Mouse (Mus musculus) MEL (cell line): ENCODE results near the gene Tnnc2. TPM values are rescaled to one million over a fixed set of nuclear protein-coding genes. Genes with fewer than 3 reads are reported as not detected.

ENCODE experiments used
- DNase-seq: peaks from one replicate; pipeline ENCODE4 v3.0.0; 2011; ENCODE audit warnings: low read depth, low spot score
- H3K27ac ChIP-seq: 2 replicates; pipeline ENCODE4 v1.5.1; 2012; ENCODE audit warnings: low read depth, mild to moderate bottlenecking, control low read depth, low read length, moderate library complexity; ENCODE audit not compliant: control insufficient read depth
- H3K27me3 ChIP-seq, 2 experiments: fragments of 150-350 bp in 1 of 2; sonication (generic) in 1 of 2; 2 replicates each; pipeline ENCODE4 v1.6.1; 2012; ENCODE audit warnings: low read length in 2 of 2, mild to moderate bottlenecking in 2 of 2, improper control_type of control experiment in 1 of 2, moderate library complexity in 1 of 2; ENCODE audit not compliant: insufficient read depth in 2 of 2, control insufficient read depth in 1 of 2
- H3K36me3 ChIP-seq, 2 experiments: 2 replicates each; pipeline ENCODE4 v1.6.1; 2012 to 2014; ENCODE audit warnings: low read length in 2 of 2, improper control_type of control experiment in 1 of 2, inconsistent platforms in 1 of 2, mild to moderate bottlenecking in 1 of 2; ENCODE audit not compliant: insufficient read depth in 2 of 2, control insufficient read depth in 1 of 2
- H3K4me1 ChIP-seq, 2 experiments: fragments of 150-350 bp in 1 of 2; sonication (generic) in 1 of 2; 2 replicates each; pipeline ENCODE4 v1.6.1; 2012; ENCODE audit warnings: low read length in 2 of 2, improper control_type of control experiment in 1 of 2, mild to moderate bottlenecking in 1 of 2; ENCODE audit not compliant: insufficient read depth in 2 of 2, control insufficient read depth in 1 of 2
- H3K4me3 ChIP-seq, 2 experiments: fragments of 150-350 bp in 1 of 2; sonication (generic) in 1 of 2; 2 replicates each; pipeline ENCODE4 v1.5.1; 2012; ENCODE audit warnings: low read depth in 2 of 2, low read length in 2 of 2, mild to moderate bottlenecking in 2 of 2, moderate library complexity in 2 of 2, control low read depth in 1 of 2, improper control_type of control experiment in 1 of 2; ENCODE audit not compliant: control insufficient read depth in 1 of 2, insufficient read depth in 1 of 2
- H3K79me2 ChIP-seq: 2 replicates; pipeline ENCODE4 v1.6.1; 2012; ENCODE audit warnings: mild to moderate bottlenecking, low read length, moderate library complexity; ENCODE audit not compliant: control insufficient read depth, poor library complexity, insufficient read depth
- H3K9ac ChIP-seq: 2 replicates; pipeline ENCODE4 v1.6.1; 2012; ENCODE audit warnings: low read depth, mild to moderate bottlenecking, control low read depth, low read length, moderate library complexity; ENCODE audit not compliant: control insufficient read depth, poor library complexity, severe bottlenecking
- H3K9me3 ChIP-seq: fragments of 150-350 bp; sonication (generic); replicated peaks from 2 replicates; pipeline ENCODE4 v1.6.1; 2012; ENCODE audit warnings: mild to moderate bottlenecking, low read length, improper control_type of control experiment, moderate library complexity; ENCODE audit not compliant: insufficient read depth
- BHLHE40 ChIP-seq: IDR thresholded peaks from 2 replicates; pipeline ENCODE4 v1.6.1; 2012; ENCODE audit warnings: low read depth, mild to moderate bottlenecking, inconsistent platforms, low read length, improper control_type of control experiment, borderline replicate concordance
- CHD1 ChIP-seq: IDR thresholded peaks from 2 replicates; pipeline ENCODE4 v1.6.1; 2012; ENCODE audit warnings: low read depth, mild to moderate bottlenecking, inconsistent platforms, low read length, improper control_type of control experiment
- CHD2 ChIP-seq: IDR thresholded peaks from 2 replicates; pipeline ENCODE4 v1.6.1; 2011; ENCODE audit warnings: low read length, improper control_type of control experiment
- CTCF ChIP-seq, 3 experiments: IDR thresholded peaks in 2 of 3; conservative IDR thresholded peaks in 1 of 3; 2 replicates each; pipeline ENCODE4 v1.5.1; 2011 to 2012; ENCODE audit warnings: low read length in 3 of 3, low read depth in 2 of 3, mild to moderate bottlenecking in 2 of 3, improper control_type of control experiment in 1 of 3, inconsistent platforms in 1 of 3, mixed read lengths in 1 of 3, moderate library complexity in 1 of 3; ENCODE audit not compliant: control insufficient read depth in 1 of 3, insufficient read depth in 1 of 3, poor library complexity in 1 of 3, severe bottlenecking in 1 of 3
- ELF1 ChIP-seq: IDR thresholded peaks from 2 replicates; pipeline ENCODE4 v1.6.1; 2014; ENCODE audit warnings: low read depth, mild to moderate bottlenecking, inconsistent platforms, low read length, improper control_type of control experiment, moderate library complexity
- ETS1 ChIP-seq: IDR thresholded peaks from 2 replicates; pipeline ENCODE4 v1.6.1; 2012; ENCODE audit warnings: low read depth, mild to moderate bottlenecking, inconsistent platforms, low read length, improper control_type of control experiment, moderate library complexity
- GATA1 ChIP-seq: IDR thresholded peaks from 2 replicates; pipeline ENCODE4 v1.6.1; 2011; ENCODE audit warnings: low read depth, low read length, improper control_type of control experiment
- JUND ChIP-seq: IDR thresholded peaks from 2 replicates; pipeline ENCODE4 v1.6.1; 2011; ENCODE audit warnings: low read depth, mild to moderate bottlenecking, improper control_type of control experiment, low read length
- MAX ChIP-seq: IDR thresholded peaks from 2 replicates; pipeline ENCODE4 v1.6.1; 2011; ENCODE audit warnings: low read length, improper control_type of control experiment
- MEF2A ChIP-seq: IDR thresholded peaks from 2 replicates; pipeline ENCODE4 v1.6.1; 2014; ENCODE audit warnings: low read depth, mild to moderate bottlenecking, inconsistent platforms, low read length, improper control_type of control experiment; ENCODE audit not compliant: poor library complexity, insufficient replicate concordance, severe bottlenecking; ENCODE audit errors: extremely low read depth
- MXI1 ChIP-seq: IDR thresholded peaks from 2 replicates; pipeline ENCODE4 v1.6.1; 2011; ENCODE audit warnings: mild to moderate bottlenecking, low read depth, low read length, improper control_type of control experiment
- MYC ChIP-seq: IDR thresholded peaks from 2 replicates; pipeline ENCODE4 v1.6.1; 2011; ENCODE audit warnings: low read depth, mild to moderate bottlenecking, low read length, improper control_type of control experiment, moderate library complexity
- POLR2A ChIP-seq, 2 experiments: IDR thresholded peaks; 2 replicates each; pipeline ENCODE4 v1.6.1; 2011 to 2012; ENCODE audit warnings: low read length in 2 of 2, mild to moderate bottlenecking in 2 of 2, control low read depth in 1 of 2, improper control_type of control experiment in 1 of 2, low read depth in 1 of 2, moderate library complexity in 1 of 2; ENCODE audit not compliant: control insufficient read depth in 1 of 2, insufficient read depth in 1 of 2, poor library complexity in 1 of 2
- POLR2AphosphoS2 ChIP-seq: IDR thresholded peaks from 2 replicates; pipeline ENCODE4 v1.6.1; 2011; ENCODE audit warnings: low read length, improper control_type of control experiment
- POLR2AphosphoS5 ChIP-seq: IDR thresholded peaks from 2 replicates; pipeline ENCODE4 v1.6.1; 2012; ENCODE audit warnings: low read depth, borderline replicate concordance, mild to moderate bottlenecking, inconsistent platforms, low read length, moderate library complexity, mixed read lengths
- RCOR1 ChIP-seq: IDR thresholded peaks from 2 replicates; pipeline ENCODE4 v1.6.1; 2012; ENCODE audit warnings: low read depth, mild to moderate bottlenecking, inconsistent platforms, low read length, improper control_type of control experiment
- TBP ChIP-seq: IDR thresholded peaks from 2 replicates; pipeline ENCODE4 v1.8.0; 2011; ENCODE audit warnings: low read depth, low read length, improper control_type of control experiment
- USF1 ChIP-seq: IDR thresholded peaks from 2 replicates; pipeline ENCODE4 v1.6.1; 2014; ENCODE audit warnings: low read depth, mild to moderate bottlenecking, inconsistent platforms, low read length, improper control_type of control experiment, moderate library complexity
- USF2 ChIP-seq, 2 experiments: IDR thresholded peaks; 2 replicates each; pipeline ENCODE4 v1.6.1; 2011 to 2012; ENCODE audit warnings: improper control_type of control experiment in 2 of 2, low read length in 2 of 2, borderline replicate concordance in 1 of 2, inconsistent platforms in 1 of 2, low read depth in 1 of 2, mild to moderate bottlenecking in 1 of 2; ENCODE audit not compliant: insufficient read depth in 1 of 2
- polyA plus RNA-seq, 2 experiments: library from polyadenylated mRNA; stranded (reverse) in 1 of 2; unstranded in 1 of 2; fragments of >175 nt in 1 of 2; fragments of >200 nt in 1 of 2; gene quantifications; 2 replicates each; pipeline versions ENCODE4 v1.2.1 to v1.2.4; 2012; ENCODE audit warnings: low replicate concordance in 2 of 2, low read depth in 1 of 2; ENCODE audit not compliant: insufficient read length in 2 of 2, insufficient read depth in 1 of 2, missing spikeins in 1 of 2
- total RNA-seq: library from RNA; depleted of rRNA; stranded (reverse); fragments of 300-350 nt; gene quantifications from 2 replicates; pipeline ENCODE4 v1.2.3, GENCODE M21; 2012

The Tnnc2 gene
- total and polyA plus RNA-seq, 3 experiments, result not detected

- Histone ChIP-seq H3K79me2 (peaks cover 24% of the 10 kb centered on the region), H3K4me3 (peak overlapping the region; percentile 81 to 94), H3K27me3 (no peaks in the 10 kb centered on the region), H3K9ac (peak overlapping the region; percentile 96), H3K4me1 (peaks cover 3 to 29% of the 10 kb centered on the region in 2 experiments; a peak in 3 of 4 replicates), H3K27ac (peak overlapping the region; percentile 83), H3K9me3 (no peaks in the 10 kb centered on the region), H3K36me3 (peaks cover 2 to 27% of the 10 kb centered on the region in 2 experiments)
- no peak for TF ChIP-seq CHD2
- TF ChIP-seq USF2 (IDR thresholded peaks at IDR 0.05; ENCODE audit: borderline replicate concordance in 1 of 2, insufficient read depth in 1 of 2, low read depth in 1 of 2, low read length in 2 of 2), result no peak
- no peak for TF ChIP-seq TBP
- no peak for TF ChIP-seq POLR2AphosphoS5
- no peak for TF ChIP-seq RCOR1
- no peak for TF ChIP-seq GATA1
- TF ChIP-seq CHD1, result no peak
- TF ChIP-seq BHLHE40, result no peak
- no peak for TF ChIP-seq JUND
- no peak for TF ChIP-seq ETS1
- TF ChIP-seq MXI1, result no peak
- peak; percentile 52 for DNase-seq
Observed at GRCm38 (mm10) chr2:164771123-164771522, 8.6 kb downstream of the Tnnc2 start.

DNA sequence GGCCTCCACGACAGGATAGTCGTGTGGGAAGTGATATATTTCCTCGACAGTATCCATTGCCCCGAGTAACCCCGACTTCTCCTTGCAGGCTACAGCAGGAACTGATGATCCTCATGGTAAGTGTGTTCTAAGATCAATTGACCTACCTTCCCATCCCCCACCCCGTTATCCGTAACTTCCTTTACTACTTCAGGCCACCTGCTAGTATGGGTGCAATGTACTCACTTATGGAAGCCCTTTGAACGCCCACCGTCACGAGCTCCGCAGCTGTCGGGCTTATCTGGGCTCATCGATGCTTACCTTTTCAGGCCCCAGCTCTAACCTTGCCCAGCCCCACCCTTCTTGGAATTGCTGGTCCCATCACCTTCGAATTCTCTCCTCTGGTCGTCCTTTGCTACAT is 9.5 kb downstream of the Tnnc2 start:
- DNase-seq, result peak; percentile 68

More for the DNA sequence above, 9.5 kb downstream of the Tnnc2 start:
- Histone ChIP-seq H3K79me2 (peaks cover 24% of the 10 kb centered on the region), H3K36me3 (peaks cover 2 to 27% of the 10 kb centered on the region in 2 experiments), H3K27ac (peak overlapping the region; percentile 83), H3K4me3 (peak overlapping the region; percentile 81 to 94), H3K27me3 (no peaks in the 10 kb centered on the region), H3K4me1 (peaks cover 3 to 29% of the 10 kb centered on the region in 2 experiments; a peak in 3 of 4 replicates), H3K9me3 (no peaks in the 10 kb centered on the region), H3K9ac (peak overlapping the region; percentile 96)
- no peak for TF ChIP-seq ELF1
- TF ChIP-seq MAX, result no peak; the same call in 1 of the 2 replicates
- no peak for TF ChIP-seq POLR2AphosphoS5
- peak; percentile 76; the same call in 1 of the 2 replicates for TF ChIP-seq CHD1
- TF ChIP-seq POLR2AphosphoS2, result no peak
- no peak for TF ChIP-seq MEF2A
- 0 out of 2 replicates have a peak, but pooled peaks have one; percentile 26 for TF ChIP-seq TBP
- peak in 1 of 2 experiments; percentile 30; a peak in 2 of 4 replicates for TF ChIP-seq POLR2A (IDR thresholded peaks at IDR 0.05; ENCODE audit: control insufficient read depth in 1 of 2, insufficient read depth in 1 of 2, low read depth in 1 of 2, low read length in 2 of 2, poor library complexity in 1 of 2)
- no peak for TF ChIP-seq CTCF (IDR thresholded peaks at IDR 0.05 in 2 of 3, conservative IDR thresholded peaks at IDR 0.05 in 1 of 3; ENCODE audit: control insufficient read depth in 1 of 3, insufficient read depth in 1 of 3, low read depth in 2 of 3, low read length in 3 of 3, poor library complexity in 1 of 3, severe bottlenecking in 1 of 3)
- no peak for TF ChIP-seq USF2 (IDR thresholded peaks at IDR 0.05; ENCODE audit: borderline replicate concordance in 1 of 2, insufficient read depth in 1 of 2, low read depth in 1 of 2, low read length in 2 of 2)
- TF ChIP-seq MYC, result peak; percentile 53
- TF ChIP-seq USF1, result no peak
